Mouse (Mus musculus) liver, adult 2 months (tissue): ENCODE results near the gene Rarb. TPM values are rescaled to one million over a fixed set of nuclear protein-coding genes. Genes with fewer than 3 reads are reported as not detected.

Experiments
- DNase-seq: peaks from one replicate; pipeline ENCODE4 v3.0.0-alpha.2; 2011; ENCODE audit warnings: low read depth, low spot score; ENCODE audit errors: extremely low read depth
- H3K27ac ChIP-seq: fragments of 200-500 bp; replicated peaks from 2 replicates; pipeline ENCODE4 v1.5.1; 2012; ENCODE audit warnings: low read depth, mild to moderate bottlenecking, control low read depth, inconsistent platforms, low read length; ENCODE audit not compliant: insufficient read depth
- H3K27me3 ChIP-seq: fragments of 200-500 bp; 2 replicates; pipeline ENCODE4 v1.6.1; 2012; ENCODE audit warnings: mild to moderate bottlenecking, moderate library complexity, low read length, inconsistent platforms; ENCODE audit not compliant: control insufficient read depth, insufficient read depth
- H3K36me3 ChIP-seq: fragments of 200-500 bp; 2 replicates; pipeline ENCODE4 v1.6.1; 2012; ENCODE audit warnings: low read length, inconsistent platforms; ENCODE audit not compliant: control insufficient read depth, insufficient read depth
- H3K4me1 ChIP-seq: fragments of 200-500 bp; 2 replicates; pipeline ENCODE4 v1.6.1; 2011; ENCODE audit warnings: low read length; ENCODE audit not compliant: control insufficient read depth, insufficient read depth
- H3K4me3 ChIP-seq: fragments of 200-500 bp; 2 replicates; pipeline ENCODE4 v1.5.1; 2011; ENCODE audit warnings: low read depth, mild to moderate bottlenecking, control low read depth, low read length, moderate library complexity; ENCODE audit not compliant: insufficient read depth
- H3K79me2 ChIP-seq: fragments of 200-500 bp; 2 replicates; pipeline ENCODE4 v1.6.1; 2012; ENCODE audit warnings: inconsistent platforms, mild to moderate bottlenecking, low read length, moderate library complexity; ENCODE audit not compliant: control insufficient read depth, insufficient read depth
- H3K9ac ChIP-seq: fragments of 200-500 bp; 2 replicates; pipeline ENCODE4 v1.6.1; 2012; ENCODE audit warnings: low read depth, mild to moderate bottlenecking, control low read depth, inconsistent platforms, low read length
- CTCF ChIP-seq: fragments of 200-500 bp; IDR thresholded peaks from 2 replicates; pipeline ENCODE4 v1.5.1; 2011; ENCODE audit warnings: low read depth, low read length, control low read depth
- POLR2A ChIP-seq: fragments of 200-500 bp; IDR thresholded peaks from 2 replicates; pipeline ENCODE4 v1.6.1; 2011; ENCODE audit warnings: low read length, control low read depth; ENCODE audit not compliant: insufficient read depth; ENCODE audit errors: extremely low read depth
- WGBS: fragments of 180-500 bp; shearing (Covaris S2); methylation state at CpG from one replicate; pipeline ENCODE4 v1.1.7; 2018; 5-methylcytosine and 5-hydroxymethylcytosine counted together
- polyA plus RNA-seq: library from polyadenylated mRNA; depleted of rRNA; stranded (reverse); fragments of >200 nt; gene quantifications from 2 replicates; pipeline ENCODE4 v1.2.3, GENCODE M21; 2012
- total RNA-seq: library from RNA; depleted of rRNA; stranded (reverse); fragments of >200 nt; gene quantifications from 2 replicates; pipeline ENCODE4 v1.2.3, GENCODE M21; 2014

Rarb gene
- total and polyA plus RNA-seq, 2 experiments, result 2.8 to 6.9 TPM

DNA sequence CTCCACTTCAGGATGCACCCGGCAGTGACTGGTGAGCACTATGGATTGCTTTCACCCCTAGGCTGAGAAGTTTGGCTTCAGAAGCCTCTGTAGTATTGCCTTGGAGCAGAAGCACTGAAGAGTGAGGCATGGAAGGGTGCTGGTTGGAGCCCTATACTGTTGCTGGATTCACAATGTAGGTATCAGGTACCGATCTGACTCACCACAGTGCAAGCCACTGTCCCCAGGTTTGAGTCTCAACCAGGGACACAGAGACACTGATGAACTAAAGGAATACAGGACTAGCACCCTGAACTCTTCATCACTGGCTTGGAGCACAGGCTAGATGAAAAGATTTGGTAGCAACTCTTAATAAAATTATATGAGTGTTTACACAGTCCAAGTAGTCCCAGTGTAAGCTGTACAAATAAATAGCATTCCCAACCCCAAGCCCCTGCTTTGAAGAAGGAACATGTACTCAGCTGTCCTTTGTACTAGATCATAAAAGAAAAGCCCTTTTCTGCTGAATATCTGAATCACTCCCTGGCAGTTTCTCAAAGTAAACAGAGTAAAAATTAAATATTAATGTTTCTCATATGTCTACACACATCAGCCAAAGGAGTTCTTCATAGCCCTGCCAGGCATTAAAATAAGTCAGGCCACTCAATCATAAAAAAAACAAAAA is 90.6 kb downstream of the Rarb start:
- H3K4me3 ChIP-seq, result no peak overlapping the region
- 97% methylated on average over 2 of the region's 2 CpGs for WGBS
- DNase-seq, result no peak

DNA sequence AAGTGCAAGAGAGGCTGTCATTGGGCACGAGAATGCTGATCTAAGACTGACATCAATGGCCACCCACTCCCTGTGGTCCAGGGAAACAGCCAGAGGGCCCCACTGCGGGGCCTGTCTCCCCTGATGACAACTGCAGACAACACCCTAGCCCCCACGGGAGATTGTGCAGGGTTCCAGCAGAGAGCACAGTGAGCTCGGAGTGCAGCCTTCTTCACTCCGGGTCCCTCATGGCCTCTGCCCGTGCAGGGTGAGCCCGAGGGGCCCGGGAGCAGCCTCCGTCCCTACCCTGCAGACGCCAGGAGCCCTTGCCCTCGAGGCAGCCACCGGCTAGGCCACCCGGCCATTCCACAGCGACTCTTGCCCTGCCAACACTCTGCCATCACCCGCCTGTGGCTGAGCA is 95.0 kb downstream of the Rarb start:
- Histone ChIP-seq H3K79me2 (no peaks in the 10 kb centered on the region), H3K4me1 (no peaks in the 10 kb centered on the region), H3K9ac (no peak overlapping the region), H3K36me3 (no peaks in the 10 kb centered on the region), H3K27me3 (no peaks in the 10 kb centered on the region), H3K27ac (no peak overlapping the region), H3K4me3 (no peak overlapping the region)
- WGBS, result 95% methylated on average over 15 of the region's 15 CpGs
- no peak for DNase-seq
- TF ChIP-seq POLR2A (no peak), CTCF (no peak)

More for the DNA sequence above, 90.6 kb downstream of the Rarb start:
- no peaks in the 10 kb centered on the region for H3K36me3 ChIP-seq
- H3K9ac ChIP-seq, result no peak overlapping the region
- H3K4me1 ChIP-seq, result no peaks in the 10 kb centered on the region
- H3K27me3 ChIP-seq, result no peaks in the 10 kb centered on the region
- H3K27ac ChIP-seq, result no peak overlapping the region
- TF ChIP-seq CTCF (no peak), POLR2A (no peak)
- H3K79me2 ChIP-seq, result no peaks in the 10 kb centered on the region

DNA sequence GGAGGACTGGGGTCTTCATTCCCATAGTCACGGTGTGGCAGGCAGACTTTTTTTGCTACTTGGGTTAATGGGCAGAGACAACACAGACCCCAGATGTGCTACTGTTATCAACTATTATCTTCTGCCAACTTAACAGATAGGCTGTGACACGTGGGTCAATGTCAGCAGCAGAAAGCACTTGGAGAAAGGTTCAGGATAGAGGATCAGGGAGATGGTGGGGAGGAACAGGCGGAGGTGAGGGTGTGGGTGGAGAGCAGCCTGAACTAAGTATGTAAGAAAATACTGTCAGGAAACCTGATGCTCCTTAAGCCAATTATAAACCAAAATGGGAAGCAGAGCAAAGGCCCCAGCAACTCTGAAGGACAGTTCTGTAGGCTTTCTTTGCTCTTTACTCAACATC is 101.1 kb downstream of the Rarb start:
- Histone ChIP-seq H3K27ac (no peak overlapping the region), H3K9ac (no peak overlapping the region), H3K79me2 (no peaks in the 10 kb centered on the region), H3K4me3 (no peak overlapping the region), H3K36me3 (no peaks in the 10 kb centered on the region), H3K4me1 (no peaks in the 10 kb centered on the region), H3K27me3 (no peaks in the 10 kb centered on the region)
- DNase-seq, result no peak
- WGBS, result 65% methylated on average over 3 of the region's 3 CpGs
- TF ChIP-seq CTCF (no peak), POLR2A (no peak)

DNA sequence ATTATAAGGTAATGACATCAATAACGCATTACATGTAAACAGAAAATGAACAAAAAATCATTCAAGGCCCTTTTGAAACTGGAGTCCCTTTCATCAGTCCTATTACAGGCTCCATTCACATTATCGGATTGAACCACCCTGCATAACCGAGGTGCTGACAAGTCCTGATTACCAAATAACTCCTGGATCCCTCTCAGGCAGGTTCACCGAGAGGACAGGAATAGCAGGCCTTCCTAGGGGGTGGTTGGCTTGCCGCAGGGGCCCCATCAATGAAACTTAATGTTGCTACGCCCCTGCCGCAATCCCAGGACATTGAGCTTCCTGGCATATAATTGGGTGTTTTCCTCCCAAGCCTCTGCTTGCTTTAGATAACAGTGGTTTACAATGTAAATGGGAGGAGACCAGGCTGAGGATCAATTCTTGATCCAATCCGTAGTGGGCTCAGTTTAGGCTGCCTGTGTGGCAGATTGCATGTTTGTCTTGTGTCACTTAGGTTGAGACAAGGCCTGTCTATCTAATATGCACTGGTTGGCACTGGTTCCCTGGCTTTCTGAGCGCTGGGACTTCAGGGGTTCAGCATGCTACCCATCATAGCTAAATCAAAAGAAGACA is 104.5 kb downstream of the Rarb start:
- no peak for TF ChIP-seq POLR2A
- no peak for TF ChIP-seq CTCF
- Histone ChIP-seq H3K4me1 (no peaks in the 10 kb centered on the region), H3K9ac (no peak overlapping the region), H3K36me3 (no peaks in the 10 kb centered on the region), H3K27ac (no peak overlapping the region), H3K27me3 (no peaks in the 10 kb centered on the region), H3K4me3 (no peak overlapping the region), H3K79me2 (no peaks in the 10 kb centered on the region)
- DNase-seq, result no peak
- 35% methylated on average over 9 of the region's 9 CpGs for WGBS

DNA sequence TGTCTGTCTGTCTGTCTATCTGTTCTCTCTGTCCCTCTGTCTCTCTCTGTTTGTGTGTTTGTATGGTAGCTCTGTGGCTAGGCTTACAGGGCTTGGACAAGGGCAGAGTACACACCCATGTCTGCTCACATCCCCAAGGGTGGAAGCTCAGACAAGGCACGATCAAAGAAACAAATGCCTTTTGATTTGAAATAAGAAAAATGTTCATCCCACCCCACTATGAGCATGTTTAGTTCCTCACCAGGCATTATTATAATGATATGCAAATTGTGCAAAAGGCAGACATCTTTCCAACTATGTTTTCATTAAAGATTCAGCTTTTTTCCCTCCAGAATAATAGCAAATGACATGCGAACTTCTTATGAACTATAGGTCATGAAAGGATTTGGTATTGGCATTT is 105.2 kb downstream of the Rarb start:
- Histone ChIP-seq H3K27me3 (no peaks in the 10 kb centered on the region), H3K4me3 (no peak overlapping the region), H3K36me3 (no peaks in the 10 kb centered on the region), H3K79me2 (no peaks in the 10 kb centered on the region), H3K4me1 (no peaks in the 10 kb centered on the region), H3K9ac (no peak overlapping the region), H3K27ac (no peak overlapping the region)
- WGBS, result 74% methylated on average over 2 of the region's 2 CpGs
- no peak for DNase-seq
- no peak for TF ChIP-seq POLR2A
- no peak for TF ChIP-seq CTCF

DNA sequence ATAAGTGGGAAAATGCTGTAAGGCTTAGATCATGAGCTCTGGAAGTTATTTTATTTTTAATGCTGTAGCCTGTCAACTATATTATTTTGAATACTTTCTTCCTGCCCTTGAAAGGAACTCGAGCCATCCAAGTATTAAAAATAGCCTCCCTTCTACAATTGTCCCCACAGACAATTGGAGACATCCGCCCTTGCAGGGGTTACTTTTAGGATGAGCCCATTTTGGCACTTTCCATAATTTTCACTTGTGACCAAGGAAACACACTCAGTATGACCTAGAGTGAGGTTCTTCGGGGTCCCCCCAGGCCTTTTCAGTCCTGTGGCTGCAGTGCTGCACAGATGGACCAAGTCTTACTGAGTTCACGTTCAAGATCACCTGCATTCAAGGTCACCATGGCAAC is 119.7 kb downstream of the Rarb start:
- DNase-seq, result no peak
- H3K4me1 ChIP-seq, result no peaks in the 10 kb centered on the region
- H3K27ac ChIP-seq, result no peak overlapping the region
- H3K27me3 ChIP-seq, result no peaks in the 10 kb centered on the region
- 66% methylated on average over 4 of the region's 4 CpGs for WGBS
- H3K36me3 ChIP-seq, result no peaks in the 10 kb centered on the region
- no peaks in the 10 kb centered on the region for H3K79me2 ChIP-seq
- H3K9ac ChIP-seq, result no peak overlapping the region
- TF ChIP-seq POLR2A (no peak), CTCF (no peak)
- no peak overlapping the region for H3K4me3 ChIP-seq
